Mouse (Mus musculus): ENCODE results near the gene Gm13272. TPM values are rescaled to one million over a fixed set of nuclear protein-coding genes. Genes with fewer than 3 reads are reported as not detected.
"Not testable (repeated sequence)": the region's sequence is repeated elsewhere in the genome, so short reads cannot be mapped to it uniquely, and the experiment has no call there.

Gene Gm13272
- polyA plus RNA-seq, 1 experiment from 2014 or later: not detected

DNA sequence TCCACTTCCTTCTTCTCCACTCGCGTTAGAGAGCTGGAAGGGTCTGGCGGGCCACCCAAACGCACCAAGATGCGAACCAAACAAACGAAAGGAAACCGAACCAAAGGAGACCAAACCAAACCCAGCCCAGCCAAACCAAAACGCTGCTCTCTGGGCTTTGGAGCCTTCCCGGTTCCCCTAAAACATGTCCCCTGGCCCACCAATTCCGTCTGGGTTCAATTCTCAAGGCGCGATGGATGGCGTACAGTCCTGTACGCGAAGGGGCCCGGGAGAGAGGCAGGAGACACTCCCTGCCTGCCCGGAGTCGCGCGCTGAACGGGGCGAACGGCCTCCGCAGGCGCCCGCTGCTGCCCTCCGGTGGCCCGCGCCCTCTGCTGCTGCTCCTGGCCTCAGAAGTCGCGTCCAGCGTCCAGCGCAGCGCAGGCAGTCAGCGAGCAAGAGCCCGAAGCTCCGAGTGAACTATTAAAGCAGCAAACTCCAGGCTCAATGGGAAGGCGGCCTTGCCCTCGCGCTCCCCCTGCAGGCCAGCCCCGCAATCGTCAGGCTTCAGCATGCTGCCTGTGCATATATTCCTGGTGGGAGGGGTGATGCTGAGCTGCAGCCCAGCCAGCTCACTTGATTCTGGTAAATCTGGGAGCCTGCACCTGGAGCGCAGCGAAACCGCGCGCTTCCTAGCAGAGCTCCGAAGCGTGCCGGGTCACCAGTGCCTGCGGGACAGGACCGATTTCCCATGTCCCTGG is 14.5 kb downstream of the Gm13272 start, which contains the start of gene Gm13275:
Gene Gm13275 (plus strand): TSS at position 552 of the 740 bp plus-strand sequence.
- not testable (repeated sequence) for H3K27me3 ChIP-seq; H3K4me1 ChIP-seq; H3K27ac ChIP-seq (replicated peaks); H3K4me3 ChIP-seq; H3K9ac ChIP-seq (replicated peaks); ATAC-seq (replicated peaks); H3K36me3 ChIP-seq; H3K4me2 ChIP-seq (replicated peaks); H3K9me3 ChIP-seq
- WGBS: 0% methylated on average over 15 of the region's 52 CpGs

GRCm38 (mm10) chr4:88797097-88797496 is 17.4 kb downstream of the Gm13272 start, which contains the start of gene Gm13279:
Gene Gm13279, plus strand, starts transcription at chr4:88797397.
- not testable (repeated sequence) for H3K9me3 ChIP-seq; H3K9ac ChIP-seq (replicated peaks); H3K27ac ChIP-seq (replicated peaks); H3K27me3 ChIP-seq; H3K4me2 ChIP-seq (replicated peaks); H3K4me1 ChIP-seq; H3K4me3 ChIP-seq; H3K36me3 ChIP-seq; ATAC-seq (replicated peaks)
- WGBS: no CpG with 5 or more reads among the region's 28 CpGs

DNA sequence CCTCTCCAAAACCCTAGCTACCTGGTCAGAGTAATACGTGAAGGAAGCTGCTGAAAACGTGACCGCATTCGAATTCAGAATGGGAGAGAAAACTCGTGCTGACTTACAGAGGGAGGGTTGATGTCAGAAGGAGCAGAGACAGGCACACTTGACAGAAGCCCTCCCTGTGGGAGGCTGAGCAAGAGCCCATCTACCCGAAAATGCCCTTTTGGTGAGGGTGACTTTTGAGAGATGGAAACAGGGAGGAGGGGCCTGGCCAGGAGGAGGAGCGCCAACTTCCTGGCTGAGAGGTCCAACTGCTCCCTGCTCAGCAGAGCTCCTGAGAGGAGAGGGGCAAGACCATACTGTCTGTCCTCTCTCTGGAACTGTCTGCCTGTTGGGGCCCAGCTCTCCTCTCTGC is 19.7 kb downstream of the Gm13272 start, which contains the start of gene Gm13285:
Gene Gm13285 (plus strand): TSS at position 301 of the 400 bp plus-strand sequence.
- H3K4me2 ChIP-seq (replicated peaks): not testable (repeated sequence)
- WGBS: 18% methylated on average over 5 of the region's 7 CpGs

GRCm38 (mm10) chr4:88802954-88803353 is 23.3 kb downstream of the Gm13272 start, which contains the start of gene Gm13287:
Gene Gm13287, plus strand, starts transcription at chr4:88803254.
- H3K9me3 ChIP-seq; H3K4me2 ChIP-seq (replicated peaks); H3K4me3 ChIP-seq; H3K27ac ChIP-seq (replicated peaks); ATAC-seq (replicated peaks); H3K36me3 ChIP-seq; H3K4me1 ChIP-seq; H3K27me3 ChIP-seq; H3K9ac ChIP-seq (replicated peaks): not testable (repeated sequence)
- no CpG with 5 or more reads among the region's 29 CpGs for WGBS

More for the DNA sequence above, 19.7 kb downstream of the Gm13272 start, which contains the start of gene Gm13285:
- not testable (repeated sequence) for H3K27me3 ChIP-seq; H3K4me3 ChIP-seq; H3K9me3 ChIP-seq; ATAC-seq (replicated peaks); H3K36me3 ChIP-seq; H3K4me1 ChIP-seq; H3K9ac ChIP-seq (replicated peaks); H3K27ac ChIP-seq (replicated peaks)

DNA sequence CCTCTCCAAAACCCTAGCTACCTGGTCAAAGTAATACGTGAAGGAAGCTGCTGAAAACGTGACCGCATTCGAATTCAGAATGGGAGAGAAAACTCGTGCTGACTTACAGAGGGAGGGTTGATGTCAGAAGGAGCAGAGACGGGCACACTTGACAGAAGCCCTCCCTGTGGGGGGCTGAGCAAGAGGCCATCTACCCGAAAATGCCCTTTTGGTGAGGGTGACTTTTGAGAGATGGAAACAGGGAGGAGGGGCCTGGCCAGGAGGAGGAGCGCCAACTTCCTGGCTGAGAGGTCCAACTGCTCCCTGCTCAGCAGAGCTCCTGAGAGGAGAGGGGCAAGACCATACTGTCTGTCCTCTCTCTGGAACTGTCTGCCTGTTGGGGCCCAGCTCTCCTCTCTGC is 25.6 kb downstream of the Gm13272 start, which contains the start of gene Gm13288:
Gene Gm13288 (plus strand): TSS at position 301 of the 400 bp plus-strand sequence.
- Histone ChIP-seq H3K4me3 (peak within 1 kb of the TSS; percentile 30), H3K4me2 (replicated peaks) (peak within 1 kb of the TSS; percentile 42)
- H3K4me1 ChIP-seq; ATAC-seq (replicated peaks); H3K27me3 ChIP-seq; H3K27ac ChIP-seq (replicated peaks); H3K9me3 ChIP-seq; H3K36me3 ChIP-seq; H3K9ac ChIP-seq (replicated peaks): not testable (repeated sequence)
- WGBS: no CpG with 5 or more reads among the region's 8 CpGs

- not testable (repeated sequence) for H3K9ac ChIP-seq (replicated peaks); H3K27ac ChIP-seq (replicated peaks); H3K4me1 ChIP-seq; ATAC-seq (replicated peaks); H3K27me3 ChIP-seq; H3K9me3 ChIP-seq; H3K36me3 ChIP-seq
- Histone ChIP-seq H3K4me2 (replicated peaks) (peak overlapping the region; percentile 42), H3K4me3 (peak overlapping the region; percentile 30)
- 0% methylated on average over 1 of the region's 34 CpGs for WGBS
Observed at GRCm38 (mm10) chr4:88805761-88806160, 26.1 kb downstream of the Gm13272 start.

DNA sequence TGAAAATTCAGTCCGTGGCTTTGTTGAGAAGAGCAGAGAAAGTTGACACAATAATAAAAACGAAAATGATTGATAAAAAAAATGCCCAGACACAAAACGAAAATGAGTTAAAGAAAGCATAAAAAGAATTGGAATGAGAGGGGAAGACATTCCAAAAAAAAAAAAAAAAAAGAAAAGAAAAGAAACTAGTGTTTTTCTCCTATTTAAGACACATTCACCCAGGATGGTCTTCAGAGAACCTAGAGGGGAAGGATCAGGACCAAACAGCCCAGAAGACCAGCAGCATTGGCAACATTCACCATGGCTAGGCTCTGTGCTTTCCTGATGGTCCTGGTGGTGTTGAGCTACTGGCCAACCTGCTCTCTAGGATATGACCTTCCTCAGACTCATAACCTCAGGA is 36.3 kb downstream of the Gm13272 start, which contains the start of gene Ifna7:
Gene Ifna7 (plus strand): TSS at position 301 of the 400 bp plus-strand sequence.
- H3K36me3 ChIP-seq: no peaks in the 10 kb centered on the region
- no peaks in the 10 kb centered on the region for H3K9me3 ChIP-seq
- no peak within 1 kb of the TSS for H3K4me3 ChIP-seq
- H3K4me1 ChIP-seq: no peaks in the 10 kb centered on the region
- H3K27ac ChIP-seq (replicated peaks): no peak within 1 kb of the TSS
- no peak within 1 kb of the TSS for H3K4me2 ChIP-seq (replicated peaks)
- no peak within 1 kb of the TSS for H3K9ac ChIP-seq (replicated peaks)
- H3K27me3 ChIP-seq: no peaks in the 10 kb centered on the region
- WGBS: 75% methylated on average over 3 of the region's 3 CpGs
- ATAC-seq (replicated peaks): no peak

DNA sequence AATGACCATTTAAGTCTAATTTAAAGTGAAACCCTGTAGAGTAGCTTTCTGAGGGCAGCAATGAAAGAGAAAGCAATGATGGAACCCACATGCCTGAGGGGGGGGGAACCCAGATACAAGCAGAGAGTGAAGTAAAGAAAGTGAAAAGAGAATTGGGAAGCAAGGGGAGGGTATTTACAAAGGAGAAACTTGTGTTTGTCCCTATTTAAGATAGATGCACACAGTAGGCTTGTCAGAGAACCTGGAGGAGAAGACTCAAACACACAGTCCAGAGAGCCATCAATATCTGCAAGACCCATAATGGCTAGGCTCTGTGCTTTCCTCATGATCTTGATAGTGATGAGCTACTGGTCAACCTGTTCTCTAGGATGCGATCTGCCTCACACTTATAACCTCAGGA is 40.0 kb downstream of the Gm13272 start, which contains the start of gene Ifna11:
Gene Ifna11 (plus strand): TSS at position 301 of the 400 bp plus-strand sequence.
- no peaks in the 10 kb centered on the region for H3K4me1 ChIP-seq
- no peak within 1 kb of the TSS for H3K9ac ChIP-seq (replicated peaks)
- H3K4me2 ChIP-seq (replicated peaks): no peak within 1 kb of the TSS
- 92% methylated on average over 1 of the region's 1 CpGs for WGBS
- H3K36me3 ChIP-seq: no peaks in the 10 kb centered on the region
- H3K27ac ChIP-seq (replicated peaks): no peak within 1 kb of the TSS
- no peak for ATAC-seq (replicated peaks)
- H3K4me3 ChIP-seq: no peak within 1 kb of the TSS
- H3K27me3 ChIP-seq: no peaks in the 10 kb centered on the region
- no peaks in the 10 kb centered on the region for H3K9me3 ChIP-seq

GRCm38 (mm10) chr4:88822995-88823394 is 43.3 kb downstream of the Gm13272 start:
- no peak for ATAC-seq (replicated peaks)

DNA sequence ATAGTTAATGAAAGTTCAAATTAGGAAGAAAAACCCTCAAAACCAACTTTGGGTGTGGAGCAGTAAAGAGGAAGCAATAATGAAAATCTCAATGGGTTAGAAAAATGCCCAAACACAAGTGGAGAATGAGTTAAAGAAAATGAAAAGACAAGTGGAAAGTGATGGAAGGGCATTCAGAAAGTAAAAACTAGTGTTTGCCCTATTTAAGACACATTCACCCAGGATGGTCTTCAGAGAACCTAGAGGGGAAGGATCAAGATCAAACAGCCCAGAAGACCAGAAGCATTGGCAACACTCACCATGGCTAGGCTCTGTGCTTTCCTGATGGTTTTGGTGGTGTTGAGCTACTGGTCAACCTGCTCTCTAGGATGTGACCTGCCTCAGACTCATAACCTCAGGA is 47.5 kb downstream of the Gm13272 start, which contains the start of gene Ifna6:
Gene Ifna6 (plus strand): TSS at position 301 of the 400 bp plus-strand sequence.
- H3K27ac ChIP-seq (replicated peaks); H3K9me3 ChIP-seq; H3K4me1 ChIP-seq; H3K4me3 ChIP-seq; H3K36me3 ChIP-seq; ATAC-seq (replicated peaks); H3K4me2 ChIP-seq (replicated peaks); H3K9ac ChIP-seq (replicated peaks); H3K27me3 ChIP-seq: not testable (repeated sequence)

More at GRCm38 (mm10) chr4:88822995-88823394, 43.3 kb downstream of the Gm13272 start:
- Histone ChIP-seq H3K36me3 (no peaks in the 10 kb centered on the region), H3K4me2 (replicated peaks) (no peak overlapping the region), H3K9me3 (no peaks in the 10 kb centered on the region), H3K9ac (replicated peaks) (no peak overlapping the region), H3K4me3 (no peak overlapping the region), H3K27me3 (no peaks in the 10 kb centered on the region), H3K27ac (replicated peaks) (no peak overlapping the region), H3K4me1 (no peaks in the 10 kb centered on the region)
- WGBS: 26% methylated on average over 4 of the region's 4 CpGs
